Mouse (Mus musculus) hindbrain, embryonic 15.5 days (tissue): ENCODE results near the gene Tmod2. TPM values are rescaled to one million over a fixed set of nuclear protein-coding genes. Genes with fewer than 3 reads are reported as not detected.

Experiments
- ATAC-seq: fragments of 200-750 bp; cut with Nextera tagmentation; 2 replicates; pipeline ENCODE4 v1.8.0; 2017; ENCODE audit warnings: low read depth, moderate number of reproducible peaks, moderate TSS enrichment; ENCODE audit not compliant: low FRiP score
- H3K27ac ChIP-seq: fragments of 300-500 bp; sonication (generic); replicated peaks from 2 replicates; pipeline ENCODE4 v1.5.1; 2015; ENCODE audit warnings: mild to moderate bottlenecking, inconsistent platforms
- H3K27me3 ChIP-seq: fragments of 300-500 bp; sonication (generic); 2 replicates; pipeline ENCODE4 v1.6.1; 2015; ENCODE audit warnings: control low read depth, inconsistent platforms
- H3K36me3 ChIP-seq: fragments of 300-500 bp; sonication (generic); 2 replicates; pipeline ENCODE4 v1.6.1; 2015; ENCODE audit warnings: control low read depth, inconsistent platforms
- H3K4me1 ChIP-seq: fragments of 300-500 bp; sonication (generic); replicated peaks from 2 replicates; pipeline ENCODE4 v1.6.1; 2015; ENCODE audit warnings: control low read depth, inconsistent platforms
- H3K4me2 ChIP-seq: fragments of 300-500 bp; sonication (generic); 2 replicates; pipeline ENCODE4 v1.6.1; 2015; ENCODE audit warnings: moderate library complexity, mild to moderate bottlenecking, inconsistent platforms
- H3K4me3 ChIP-seq: fragments of 300-500 bp; sonication (generic); 2 replicates; pipeline ENCODE4 v1.5.1; 2015; ENCODE audit warnings: mild to moderate bottlenecking, inconsistent platforms
- H3K9ac ChIP-seq: fragments of 300-500 bp; sonication (generic); 2 replicates; pipeline ENCODE4 v1.6.1; 2015; ENCODE audit warnings: inconsistent platforms
- H3K9me3 ChIP-seq: fragments of 300-500 bp; sonication (generic); 2 replicates; pipeline ENCODE4 v1.6.1; 2016; ENCODE audit warnings: control low read depth, inconsistent platforms
- WGBS: fragments of 180-500 bp; shearing (Covaris S2); methylation state at CpG from one replicate; pipeline ENCODE4 v1.1.7; 2015; 5-methylcytosine and 5-hydroxymethylcytosine counted together
- polyA plus RNA-seq: library from polyadenylated mRNA; unstranded; fragments of >200 nt; fragmentation: Nextera tagmentation; extraction: Ambion mirVana; gene quantifications from 2 replicates; pipeline ENCODE4 v1.2.1, GENCODE M21; 2015

Tmod2 gene
- polyA plus RNA-seq, 1 experiment from 2014 or later: 262 TPM

DNA sequence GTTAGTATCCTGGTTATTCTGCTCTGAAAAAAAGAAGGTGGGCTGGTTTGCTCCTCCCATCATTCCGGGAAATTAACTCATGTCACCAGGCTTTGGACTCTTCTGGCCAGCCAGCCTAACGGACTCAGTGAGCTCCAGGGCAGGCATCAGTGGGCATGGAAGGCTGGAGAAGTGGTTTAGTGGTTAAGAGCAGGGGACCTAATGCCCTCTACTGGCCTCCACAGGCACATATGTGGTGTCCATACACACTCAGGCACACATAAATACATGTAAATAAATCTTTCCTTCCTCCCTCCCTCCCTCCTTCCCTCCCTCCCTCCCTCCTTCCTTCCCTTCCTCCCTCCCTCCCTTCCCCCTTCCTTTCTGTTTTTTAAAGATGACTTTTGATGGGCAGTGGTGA, 47.9 kb downstream of the Tmod2 start:
- Histone ChIP-seq H3K4me1 (peaks cover 16% of the 10 kb centered on the region), H3K27ac (no peak overlapping the region), H3K9me3 (no peaks in the 10 kb centered on the region), H3K4me2 (no peak overlapping the region), H3K4me3 (no peak overlapping the region), H3K27me3 (no peaks in the 10 kb centered on the region), H3K36me3 (no peaks in the 10 kb centered on the region), H3K9ac (no peak overlapping the region)
- no peak for ATAC-seq
- WGBS: 36% methylated on average over 2 of the region's 2 CpGs

DNA sequence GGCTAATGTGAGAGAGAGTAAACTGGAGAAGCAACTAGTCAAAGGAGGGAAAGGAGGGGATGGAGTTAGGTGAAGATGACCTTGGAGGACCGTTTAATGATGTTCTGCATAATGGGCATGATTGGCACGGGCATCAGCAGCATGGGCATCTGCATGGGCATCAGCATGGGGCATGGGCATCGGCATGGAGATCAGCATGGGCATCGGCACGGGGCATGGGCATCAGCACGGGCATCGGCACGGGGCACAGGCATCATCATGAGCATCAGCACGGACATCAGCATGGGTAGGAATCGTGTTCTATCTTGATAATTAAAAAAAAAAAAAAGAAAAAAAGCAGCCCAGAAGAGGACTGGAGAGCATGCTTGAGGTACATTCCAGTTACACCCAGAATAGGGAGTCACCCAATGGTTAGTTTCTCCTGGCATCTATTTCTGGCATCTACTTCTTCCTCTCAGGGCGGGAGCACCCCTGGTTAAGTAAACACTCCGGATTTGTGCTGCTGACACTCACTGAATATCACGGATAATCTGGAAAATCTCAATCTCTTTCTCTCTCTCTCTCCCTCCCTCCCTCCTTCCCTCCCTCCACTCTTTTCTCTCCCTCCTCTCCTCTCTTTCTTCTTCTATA, 50.0 kb downstream of the Tmod2 start:
- Histone ChIP-seq H3K4me2 (no peak overlapping the region), H3K4me3 (no peak overlapping the region), H3K27ac (no peak overlapping the region), H3K27me3 (no peaks in the 10 kb centered on the region), H3K9ac (no peak overlapping the region), H3K9me3 (no peaks in the 10 kb centered on the region), H3K36me3 (no peaks in the 10 kb centered on the region), H3K4me1 (peaks cover 32% of the 10 kb centered on the region)
- 89% methylated on average over 13 of the region's 13 CpGs for WGBS
- no peak for ATAC-seq

DNA sequence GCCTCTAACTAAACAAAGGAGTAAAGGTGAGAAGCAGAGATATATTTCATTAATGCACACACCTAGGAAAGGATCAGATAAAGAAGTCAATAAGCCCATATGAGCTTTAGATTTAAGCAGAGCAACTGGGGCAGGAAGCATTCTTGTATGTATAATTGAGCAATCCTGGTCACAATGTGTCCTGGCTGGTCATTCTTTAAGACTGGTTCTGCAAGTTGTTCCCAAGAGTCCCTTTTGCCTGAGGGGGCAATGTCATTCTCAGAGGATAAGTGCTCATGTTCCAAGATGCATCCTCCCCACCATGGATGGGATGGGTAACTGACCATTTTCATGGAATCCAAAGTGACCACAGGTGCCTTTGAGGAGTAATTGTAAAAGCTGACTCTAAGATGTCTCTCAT, 50.8 kb downstream of the Tmod2 start:
- no peak for ATAC-seq
- H3K4me3 ChIP-seq: no peak overlapping the region
- no peaks in the 10 kb centered on the region for H3K9me3 ChIP-seq
- H3K9ac ChIP-seq: no peak overlapping the region
- H3K27ac ChIP-seq: no peak overlapping the region
- H3K4me2 ChIP-seq: peak overlapping the region; percentile 84
- no peaks in the 10 kb centered on the region for H3K36me3 ChIP-seq
- no peaks in the 10 kb centered on the region for H3K27me3 ChIP-seq
- H3K4me1 ChIP-seq: peaks cover 32% of the 10 kb centered on the region

DNA sequence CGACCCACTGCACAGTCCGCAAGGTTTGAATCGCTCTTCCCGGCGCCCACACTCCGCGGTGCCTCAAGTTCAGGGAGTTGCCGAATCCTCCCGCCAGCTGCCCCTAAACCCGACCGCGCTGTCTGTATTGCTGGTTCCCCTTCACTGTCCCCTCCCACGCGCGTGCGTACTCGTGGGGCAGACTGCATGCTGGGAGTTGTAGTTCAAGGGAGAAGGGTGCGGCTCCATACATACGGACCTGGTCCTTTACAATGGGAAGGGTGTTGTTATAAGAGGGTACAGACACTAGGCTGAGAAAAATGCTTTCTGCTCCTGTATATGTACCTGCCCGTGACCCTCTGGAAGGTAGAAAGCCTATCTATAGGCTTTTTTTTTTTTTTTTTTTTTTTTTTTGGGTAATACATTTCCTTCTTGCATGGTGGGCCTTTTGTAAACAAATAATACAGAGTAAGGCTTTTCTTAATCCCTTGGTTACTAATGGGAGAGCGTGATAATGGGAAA, 51.6 kb downstream of the Tmod2 start, which contains the start of gene Tmod3:
Tmod3 (minus strand) TSS at position 146 of the 501 bp plus-strand sequence.
- Histone ChIP-seq H3K9ac (peak within 1 kb of the TSS; percentile 74), H3K4me2 (peak within 1 kb of the TSS; percentile 84), H3K27me3 (no peaks in the 10 kb centered on the region), H3K4me1 (peaks cover 32% of the 10 kb centered on the region), H3K36me3 (no peaks in the 10 kb centered on the region), H3K4me3 (peak within 1 kb of the TSS; percentile 90), H3K27ac (peak within 1 kb of the TSS; percentile 80), H3K9me3 (no peaks in the 10 kb centered on the region)
- peak; percentile 96 for ATAC-seq
- WGBS: 3% methylated on average over 21 of the region's 21 CpGs

DNA sequence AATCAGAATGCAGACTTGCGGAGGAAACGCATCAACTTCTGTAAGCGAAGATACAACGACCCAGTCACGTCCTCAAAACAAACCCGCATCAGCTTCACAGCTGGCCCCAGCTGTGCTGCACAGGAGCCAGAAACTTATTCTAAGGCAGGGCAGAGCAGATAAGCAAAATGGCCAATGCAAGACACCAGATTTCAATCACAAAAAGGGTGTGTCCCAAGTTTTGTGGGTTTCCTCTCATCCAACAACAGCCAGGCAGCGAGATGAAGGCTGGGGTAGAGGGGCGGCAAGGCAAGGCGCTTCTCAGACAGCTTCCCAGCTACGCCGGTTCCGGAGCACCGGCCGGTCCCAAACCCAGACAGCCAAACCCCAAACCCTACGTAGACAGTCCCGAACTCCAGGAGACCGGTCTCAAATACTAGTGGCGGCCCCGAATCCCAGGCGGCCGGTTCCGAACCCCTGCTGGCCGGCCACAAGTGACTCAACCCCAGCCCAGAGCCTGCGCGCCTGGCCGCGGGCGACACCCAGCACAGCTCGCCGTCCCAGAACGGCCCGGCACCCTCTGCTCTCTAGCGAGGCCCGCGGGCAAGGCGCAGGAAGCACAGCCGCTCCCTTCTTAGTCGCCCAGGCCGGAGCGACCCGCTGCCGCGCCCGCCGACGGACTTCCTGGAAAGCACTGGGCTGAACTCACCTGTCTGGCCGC, 52.2 kb downstream of the Tmod2 start:
- peak; percentile 86 for ATAC-seq
- Histone ChIP-seq H3K4me1 (peaks cover 32% of the 10 kb centered on the region), H3K36me3 (no peaks in the 10 kb centered on the region), H3K27ac (peak overlapping the region; percentile 80), H3K9ac (peak overlapping the region; percentile 74), H3K9me3 (no peaks in the 10 kb centered on the region), H3K4me2 (peak overlapping the region; percentile 84), H3K27me3 (no peaks in the 10 kb centered on the region), H3K4me3 (peak overlapping the region; percentile 90)
- under 1% methylated on average over 47 of the region's 47 CpGs for WGBS

DNA sequence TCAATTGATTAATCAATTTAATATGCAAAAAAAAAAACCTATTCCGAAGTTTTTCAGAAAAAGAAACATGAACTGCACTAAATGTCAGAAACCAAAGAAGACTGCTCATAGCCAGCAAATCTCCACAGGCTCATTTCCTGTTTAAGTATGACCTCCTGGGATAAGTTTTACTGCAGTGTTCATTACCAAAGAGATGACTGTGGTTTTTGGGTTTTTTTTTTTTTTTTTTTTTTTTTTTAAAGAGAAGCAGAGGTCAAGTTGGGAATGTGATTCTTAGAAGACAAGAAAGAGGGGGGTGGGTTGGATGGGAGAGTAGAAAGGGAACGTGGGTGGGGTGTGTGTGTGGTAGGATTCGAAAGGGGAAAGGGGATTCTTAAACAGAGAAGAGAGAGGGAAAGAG, 52.8 kb downstream of the Tmod2 start:
- 30% methylated on average over 3 of the region's 3 CpGs for WGBS
- H3K9ac ChIP-seq: peak overlapping the region; percentile 74
- peak overlapping the region; percentile 90 for H3K4me3 ChIP-seq
- peaks cover 32% of the 10 kb centered on the region for H3K4me1 ChIP-seq
- no peaks in the 10 kb centered on the region for H3K36me3 ChIP-seq
- H3K9me3 ChIP-seq: no peaks in the 10 kb centered on the region
- no peak overlapping the region for H3K27ac ChIP-seq
- no peak for ATAC-seq
- peak overlapping the region; percentile 84 for H3K4me2 ChIP-seq
- H3K27me3 ChIP-seq: no peaks in the 10 kb centered on the region

DNA sequence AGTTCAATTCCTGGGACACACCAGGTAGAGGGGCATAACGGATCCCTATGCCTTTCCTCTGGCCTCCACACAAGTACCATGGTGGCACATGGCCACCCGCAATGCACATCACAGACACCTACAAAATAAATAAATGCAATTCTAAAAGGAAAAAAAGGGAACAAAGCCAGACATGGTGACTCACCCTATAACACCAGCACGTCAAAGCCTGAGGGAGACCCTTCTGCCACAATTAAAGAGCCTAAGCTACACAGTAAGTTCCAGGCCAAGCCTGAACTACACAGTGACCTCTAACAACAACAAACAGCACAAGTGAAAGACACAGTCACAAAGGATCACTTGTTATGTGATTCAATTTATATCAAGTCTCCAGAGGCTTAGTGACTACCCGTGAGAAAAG, 57.4 kb downstream of the Tmod2 start:
- 64% methylated on average over 4 of the region's 4 CpGs for WGBS
- Histone ChIP-seq H3K4me1 (peaks cover 22% of the 10 kb centered on the region), H3K9me3 (no peaks in the 10 kb centered on the region), H3K27ac (no peak overlapping the region), H3K4me2 (no peak overlapping the region), H3K36me3 (no peaks in the 10 kb centered on the region), H3K27me3 (no peaks in the 10 kb centered on the region), H3K9ac (no peak overlapping the region), H3K4me3 (no peak overlapping the region)
- ATAC-seq: no peak

DNA sequence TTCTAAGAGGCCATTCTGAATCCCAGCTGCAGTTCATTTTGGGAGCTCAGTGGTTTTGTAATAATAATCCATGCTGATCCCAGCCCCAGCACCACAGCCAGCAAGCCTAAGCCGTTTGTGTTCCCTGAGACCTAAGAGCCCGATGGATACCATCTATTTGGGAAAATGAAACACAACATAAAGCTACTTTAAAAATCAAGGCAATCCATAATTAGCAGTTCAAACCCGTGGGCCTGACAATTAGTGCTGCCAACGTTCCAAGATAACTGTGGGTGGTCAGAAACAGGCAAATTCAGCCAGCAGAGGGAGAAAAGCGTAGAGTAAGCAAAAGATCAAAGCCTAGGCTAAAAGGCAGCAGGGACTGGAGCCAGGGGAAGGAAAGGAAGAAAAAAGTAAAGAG, 59.8 kb downstream of the Tmod2 start:
- H3K4me1 ChIP-seq: no peaks in the 10 kb centered on the region
- H3K27me3 ChIP-seq: no peaks in the 10 kb centered on the region
- H3K4me2 ChIP-seq: no peak overlapping the region
- H3K27ac ChIP-seq: peak overlapping the region; percentile 9; the same call in 1 of the 2 replicates
- 39% methylated on average over 5 of the region's 5 CpGs for WGBS
- H3K4me3 ChIP-seq: no peak overlapping the region
- no peak for ATAC-seq
- no peaks in the 10 kb centered on the region for H3K9me3 ChIP-seq
- no peak overlapping the region for H3K9ac ChIP-seq
- no peaks in the 10 kb centered on the region for H3K36me3 ChIP-seq

DNA sequence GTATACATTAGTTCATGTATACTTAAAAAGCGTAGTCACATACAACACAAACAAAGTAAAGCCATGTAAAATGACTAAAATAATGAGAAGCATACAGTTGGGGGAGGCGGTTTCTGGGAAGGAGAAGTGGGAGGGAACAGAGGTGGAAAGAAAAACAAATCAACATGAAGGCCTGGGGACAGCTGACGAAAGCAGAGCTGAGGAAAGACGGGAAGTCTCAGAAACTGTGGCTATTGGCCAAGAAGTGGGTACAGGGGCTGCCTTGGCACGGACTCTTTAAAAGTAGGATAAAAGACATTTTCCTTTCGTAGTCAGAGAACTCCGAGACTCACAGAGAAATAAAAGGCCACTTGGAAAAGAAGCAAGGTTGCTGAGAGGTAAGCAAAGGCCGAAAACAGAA, 62.1 kb downstream of the Tmod2 start:
- no peak overlapping the region for H3K9ac ChIP-seq
- no peaks in the 10 kb centered on the region for H3K9me3 ChIP-seq
- H3K27me3 ChIP-seq: no peaks in the 10 kb centered on the region
- no peak overlapping the region for H3K4me3 ChIP-seq
- H3K4me1 ChIP-seq: no peaks in the 10 kb centered on the region
- H3K36me3 ChIP-seq: no peaks in the 10 kb centered on the region
- H3K27ac ChIP-seq: no peak overlapping the region
- no peak overlapping the region for H3K4me2 ChIP-seq
- WGBS: 70% methylated on average over 8 of the region's 8 CpGs
- ATAC-seq: no peak

DNA sequence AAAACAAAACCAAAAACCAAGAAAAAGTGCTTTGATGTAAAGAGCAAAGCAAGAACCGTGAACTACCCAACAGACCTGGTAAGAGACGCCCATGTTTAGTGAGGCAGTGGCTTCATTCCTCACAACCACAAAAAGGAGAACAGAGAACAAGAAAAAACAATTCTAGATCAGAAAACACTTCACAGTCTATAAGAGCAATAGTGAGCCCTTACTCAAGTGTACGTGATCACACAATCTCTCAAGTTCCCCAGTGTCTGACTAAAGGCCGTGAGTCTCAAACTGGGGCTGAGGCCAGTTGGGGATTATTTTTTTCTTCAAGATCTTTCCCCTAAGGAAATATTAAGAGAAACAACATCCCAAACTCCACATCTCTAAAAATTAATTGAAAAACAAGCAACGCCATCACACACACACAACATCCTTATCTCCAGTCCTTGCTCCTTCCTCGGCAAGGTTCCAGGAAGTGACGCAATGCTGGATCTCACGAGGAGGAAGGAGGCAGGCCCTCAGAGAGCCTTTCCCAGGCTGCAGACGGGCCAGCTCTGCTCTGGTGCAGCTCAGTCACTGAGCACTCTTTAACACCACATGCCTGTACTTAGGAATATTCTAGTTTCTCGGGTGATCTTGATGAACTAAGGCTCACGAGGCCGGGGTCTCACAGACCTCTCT, 64.1 kb downstream of the Tmod2 start:
- H3K4me1 ChIP-seq: no peaks in the 10 kb centered on the region
- H3K36me3 ChIP-seq: no peaks in the 10 kb centered on the region
- no peaks in the 10 kb centered on the region for H3K27me3 ChIP-seq
- no peak for ATAC-seq
- H3K9me3 ChIP-seq: no peaks in the 10 kb centered on the region
- WGBS: 81% methylated on average over 12 of the region's 12 CpGs
- no peak overlapping the region for H3K4me3 ChIP-seq
- H3K27ac ChIP-seq: 0 out of 2 replicates have a peak overlapping the region, but pooled peaks have one; percentile 2
- H3K9ac ChIP-seq: no peak overlapping the region
- H3K4me2 ChIP-seq: no peak overlapping the region

DNA sequence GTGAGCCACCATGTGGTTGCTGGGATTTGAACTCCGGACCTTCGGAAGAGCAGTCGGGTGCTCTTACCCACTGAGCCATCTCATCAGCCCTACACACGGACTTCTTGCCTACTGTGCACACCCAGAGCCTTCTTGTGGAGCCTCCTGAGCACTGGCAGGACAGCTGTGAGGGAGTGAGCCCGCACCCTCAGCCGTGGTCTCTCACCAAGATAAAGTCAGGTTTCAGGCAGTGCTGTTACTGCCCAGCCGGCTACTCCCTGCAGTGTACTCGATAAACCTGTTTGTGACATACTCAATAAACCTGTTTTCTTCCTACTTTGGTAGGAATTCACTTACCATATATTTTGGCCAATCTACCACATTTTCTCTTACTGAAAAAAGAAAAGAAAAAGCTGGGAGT, 65.6 kb downstream of the Tmod2 start:
- 0 out of 2 replicates have a peak, but pooled peaks cover 5% of the 10 kb centered on the region for H3K4me1 ChIP-seq
- ATAC-seq: no peak
- no peaks in the 10 kb centered on the region for H3K27me3 ChIP-seq
- no peak overlapping the region for H3K27ac ChIP-seq
- H3K4me3 ChIP-seq: no peak overlapping the region
- H3K4me2 ChIP-seq: no peak overlapping the region
- no peaks in the 10 kb centered on the region for H3K9me3 ChIP-seq
- no peaks in the 10 kb centered on the region for H3K36me3 ChIP-seq
- WGBS: 88% methylated on average over 8 of the region's 8 CpGs
- no peak overlapping the region for H3K9ac ChIP-seq

DNA sequence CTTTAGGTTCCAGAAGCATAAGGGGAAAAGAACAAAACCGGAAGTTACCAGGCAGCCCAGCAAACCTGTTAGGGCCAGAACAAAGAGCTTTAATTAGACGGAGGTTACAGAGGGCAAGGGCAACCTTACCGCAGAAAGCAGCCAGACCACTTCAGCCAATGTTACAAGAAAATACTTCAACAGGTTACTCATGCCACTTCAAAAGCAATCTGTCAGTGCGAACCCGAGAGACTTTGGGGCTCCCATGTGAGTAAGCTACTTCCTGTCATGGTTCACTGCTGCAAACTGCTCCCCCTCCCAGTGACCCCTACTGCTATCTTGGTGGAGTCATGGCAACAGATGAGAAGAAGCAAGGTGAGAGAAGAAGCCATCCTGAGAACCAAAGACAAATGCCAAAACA, 69.6 kb downstream of the Tmod2 start:
- Histone ChIP-seq H3K36me3 (no peaks in the 10 kb centered on the region), H3K9ac (no peak overlapping the region), H3K9me3 (no peaks in the 10 kb centered on the region), H3K27me3 (no peaks in the 10 kb centered on the region), H3K27ac (no peak overlapping the region), H3K4me3 (no peak overlapping the region), H3K4me1 (0 out of 2 replicates have a peak, but pooled peaks cover 5% of the 10 kb centered on the region), H3K4me2 (no peak overlapping the region)
- ATAC-seq: no peak
- 51% methylated on average over 5 of the region's 5 CpGs for WGBS
